Mouse (Mus musculus) stomach, postnatal 0 days (tissue): ENCODE results near the gene Ap2a1.

Experiments used
- CTCF ChIP-seq: IDR thresholded peaks from 2 replicates; pipeline ENCODE4 v1.5.1; 2016; ENCODE audit warnings: antibody characterized with exemption, low read depth, mild to moderate bottlenecking, moderate library complexity
- EP300 ChIP-seq: optimal IDR thresholded peaks from 2 replicates; pipeline ENCODE3; 2016; ENCODE audit warnings: antibody characterized with exemption

GRCm38 (mm10) chr7:44860576-44861428 is 68.5 kb downstream of the Ap2a1 start:
- TF ChIP-seq CTCF (peak; percentile 92), EP300 (no peak)
